Mouse (Mus musculus): ENCODE results near the gene Gm42906. TPM values are rescaled to one million over a fixed set of nuclear protein-coding genes. Genes with fewer than 3 reads are reported as not detected.

The Gm42906 gene
- polyA plus RNA-seq, 1 experiment from 2014 or later: not detected

- no peak overlapping the region for H3K27ac ChIP-seq (replicated peaks)
- H3K4me1 ChIP-seq: no peaks in the 10 kb centered on the region
- H3K9me3 ChIP-seq (replicated peaks): no peaks in the 10 kb centered on the region
- WGBS: 83% methylated on average over 2 of the region's 2 CpGs
- H3K4me3 ChIP-seq: no peak overlapping the region
- H3K36me3 ChIP-seq: no peaks in the 10 kb centered on the region
- no peaks in the 10 kb centered on the region for H3K27me3 ChIP-seq (ENCODE audit: low read depth, poor library complexity, severe bottlenecking)
- DNase-seq (ENCODE audit: low spot score): no peak
Observed at GRCm38 (mm10) chr5:151210060-151210459, 217.9 kb downstream of the Gm42906 start.

- H3K36me3 ChIP-seq: no peaks in the 10 kb centered on the region
- H3K9me3 ChIP-seq (replicated peaks): no peaks in the 10 kb centered on the region
- no peaks in the 10 kb centered on the region for H3K27me3 ChIP-seq (ENCODE audit: low read depth, poor library complexity, severe bottlenecking)
- H3K4me3 ChIP-seq: no peak overlapping the region
- DNase-seq (ENCODE audit: low spot score): no peak
- WGBS: 90% methylated on average over 4 of the region's 4 CpGs
- no peak overlapping the region for H3K27ac ChIP-seq (replicated peaks)
- no peaks in the 10 kb centered on the region for H3K4me1 ChIP-seq
Observed at GRCm38 (mm10) chr5:151205017-151205416, 222.9 kb downstream of the Gm42906 start.

GRCm38 (mm10) chr5:151202925-151203324, 225.0 kb downstream of the Gm42906 start:
- WGBS: 75% methylated on average over 5 of the region's 5 CpGs
- no peak for DNase-seq (ENCODE audit: low spot score)
- no peaks in the 10 kb centered on the region for H3K9me3 ChIP-seq (replicated peaks)
- no peak overlapping the region for H3K27ac ChIP-seq (replicated peaks)
- no peaks in the 10 kb centered on the region for H3K36me3 ChIP-seq
- no peaks in the 10 kb centered on the region for H3K27me3 ChIP-seq (ENCODE audit: low read depth, poor library complexity, severe bottlenecking)
- H3K4me3 ChIP-seq: no peak overlapping the region
- no peaks in the 10 kb centered on the region for H3K4me1 ChIP-seq

- no peaks in the 10 kb centered on the region for H3K4me1 ChIP-seq
- no peak overlapping the region for H3K4me3 ChIP-seq
- no peaks in the 10 kb centered on the region for H3K27me3 ChIP-seq (ENCODE audit: low read depth, poor library complexity, severe bottlenecking)
- H3K36me3 ChIP-seq: no peaks in the 10 kb centered on the region
- H3K9me3 ChIP-seq (replicated peaks): no peaks in the 10 kb centered on the region
- DNase-seq (ENCODE audit: low spot score): no peak
- H3K27ac ChIP-seq (replicated peaks): no peak overlapping the region
- WGBS: 81% methylated on average over 3 of the region's 3 CpGs
Observed at GRCm38 (mm10) chr5:151201220-151201619, 226.7 kb downstream of the Gm42906 start.

- Histone ChIP-seq H3K27ac (replicated peaks) (no peak overlapping the region), H3K9me3 (replicated peaks) (no peaks in the 10 kb centered on the region), H3K4me1 (no peaks in the 10 kb centered on the region), H3K36me3 (no peaks in the 10 kb centered on the region), H3K4me3 (no peak overlapping the region), H3K27me3 (ENCODE audit: low read depth, poor library complexity, severe bottlenecking) (no peaks in the 10 kb centered on the region)
- 83% methylated on average over 3 of the region's 3 CpGs for WGBS
- no peak for DNase-seq (ENCODE audit: low spot score)
Observed at GRCm38 (mm10) chr5:151199235-151199634, 228.7 kb downstream of the Gm42906 start.

- 80% methylated on average over 13 of the region's 13 CpGs for WGBS
- H3K27me3 ChIP-seq (ENCODE audit: low read depth, poor library complexity, severe bottlenecking): 0 out of 2 replicates have a peak, but pooled peaks cover 4% of the 10 kb centered on the region
- H3K36me3 ChIP-seq: no peaks in the 10 kb centered on the region
- no peaks in the 10 kb centered on the region for H3K4me1 ChIP-seq
- no peak overlapping the region for H3K27ac ChIP-seq (replicated peaks)
- no peak for DNase-seq (ENCODE audit: low spot score)
- no peak overlapping the region for H3K4me3 ChIP-seq
- no peaks in the 10 kb centered on the region for H3K9me3 ChIP-seq (replicated peaks)
Observed at GRCm38 (mm10) chr5:151196603-151197272, 231.2 kb downstream of the Gm42906 start.

- no peaks in the 10 kb centered on the region for H3K36me3 ChIP-seq
- no peak overlapping the region for H3K4me3 ChIP-seq
- H3K27me3 ChIP-seq (ENCODE audit: low read depth, poor library complexity, severe bottlenecking): peaks cover 15% of the 10 kb centered on the region
- H3K9me3 ChIP-seq (replicated peaks): no peaks in the 10 kb centered on the region
- no peak for DNase-seq (ENCODE audit: low spot score)
- H3K4me1 ChIP-seq: peaks cover 9% of the 10 kb centered on the region
- no peak overlapping the region for H3K27ac ChIP-seq (replicated peaks)
- WGBS: 68% methylated on average over 3 of the region's 3 CpGs
Observed at GRCm38 (mm10) chr5:151193885-151194520, 234.0 kb downstream of the Gm42906 start.

- no peak for DNase-seq (ENCODE audit: low spot score)
- Histone ChIP-seq H3K4me1 (peaks cover 9% of the 10 kb centered on the region), H3K27ac (replicated peaks) (no peak overlapping the region), H3K9me3 (replicated peaks) (no peaks in the 10 kb centered on the region), H3K36me3 (no peaks in the 10 kb centered on the region), H3K4me3 (no peak overlapping the region), H3K27me3 (ENCODE audit: low read depth, poor library complexity, severe bottlenecking) (peaks cover 15% of the 10 kb centered on the region)
- 84% methylated on average over 2 of the region's 2 CpGs for WGBS
Observed at GRCm38 (mm10) chr5:151192266-151192665, 235.7 kb downstream of the Gm42906 start.

- 82% methylated on average over 5 of the region's 5 CpGs for WGBS
- DNase-seq (ENCODE audit: low spot score): no peak
Observed at GRCm38 (mm10) chr5:151190764-151191163, 237.2 kb downstream of the Gm42906 start.

GRCm38 (mm10) chr5:151189789-151190378, 238.1 kb downstream of the Gm42906 start:
- no peaks in the 10 kb centered on the region for H3K36me3 ChIP-seq
- 4% methylated on average over 27 of the region's 27 CpGs for WGBS
- peak overlapping the region; percentile 71 for H3K27ac ChIP-seq (replicated peaks)

More at GRCm38 (mm10) chr5:151190764-151191163, 237.2 kb downstream of the Gm42906 start:
- no peak overlapping the region for H3K27ac ChIP-seq (replicated peaks)
- H3K27me3 ChIP-seq (ENCODE audit: low read depth, poor library complexity, severe bottlenecking): peaks cover 15% of the 10 kb centered on the region
- no peaks in the 10 kb centered on the region for H3K36me3 ChIP-seq
- H3K9me3 ChIP-seq (replicated peaks): no peaks in the 10 kb centered on the region
- H3K4me3 ChIP-seq: no peak overlapping the region
- H3K4me1 ChIP-seq: peaks cover 9% of the 10 kb centered on the region

GRCm38 (mm10) chr5:151189321-151189720, 238.6 kb downstream of the Gm42906 start:
- H3K9me3 ChIP-seq (replicated peaks): no peaks in the 10 kb centered on the region
- H3K27ac ChIP-seq (replicated peaks): no peak overlapping the region
- WGBS: 48% methylated on average over 3 of the region's 3 CpGs
- DNase-seq (ENCODE audit: low spot score): no peak
- peak overlapping the region; percentile 62 for H3K4me3 ChIP-seq
- peaks cover 9% of the 10 kb centered on the region for H3K4me1 ChIP-seq
- H3K27me3 ChIP-seq (ENCODE audit: low read depth, poor library complexity, severe bottlenecking): peaks cover 15% of the 10 kb centered on the region
- no peaks in the 10 kb centered on the region for H3K36me3 ChIP-seq

More at GRCm38 (mm10) chr5:151189789-151190378, 238.1 kb downstream of the Gm42906 start:
- peaks cover 9% of the 10 kb centered on the region for H3K4me1 ChIP-seq
- no peaks in the 10 kb centered on the region for H3K9me3 ChIP-seq (replicated peaks)
- peaks cover 15% of the 10 kb centered on the region for H3K27me3 ChIP-seq (ENCODE audit: low read depth, poor library complexity, severe bottlenecking)
- H3K4me3 ChIP-seq: peak overlapping the region; percentile 62
- peak; percentile 79 for DNase-seq (ENCODE audit: low spot score)

- Histone ChIP-seq H3K9me3 (replicated peaks) (no peaks in the 10 kb centered on the region), H3K4me1 (peaks cover 9% of the 10 kb centered on the region), H3K27me3 (ENCODE audit: low read depth, poor library complexity, severe bottlenecking) (peaks cover 15% of the 10 kb centered on the region), H3K27ac (replicated peaks) (no peak overlapping the region), H3K36me3 (no peaks in the 10 kb centered on the region), H3K4me3 (no peak overlapping the region)
- 91% methylated on average over 6 of the region's 6 CpGs for WGBS
- no peak for DNase-seq (ENCODE audit: low spot score)
Observed at GRCm38 (mm10) chr5:151188659-151189058, 239.3 kb downstream of the Gm42906 start.

- Histone ChIP-seq H3K27ac (replicated peaks) (no peak overlapping the region), H3K36me3 (no peaks in the 10 kb centered on the region), H3K4me3 (no peak overlapping the region), H3K4me1 (peaks cover 9% of the 10 kb centered on the region), H3K9me3 (replicated peaks) (no peaks in the 10 kb centered on the region), H3K27me3 (ENCODE audit: low read depth, poor library complexity, severe bottlenecking) (peaks cover 15% of the 10 kb centered on the region)
- DNase-seq (ENCODE audit: low spot score): no peak
- 85% methylated on average over 11 of the region's 11 CpGs for WGBS
Observed at GRCm38 (mm10) chr5:151187336-151187735, 240.6 kb downstream of the Gm42906 start.
